Mouse (Mus musculus) heart, postnatal 0 days (tissue): ENCODE measurements around the gene Synpr. TPM values are rescaled to one million over a fixed set of nuclear protein-coding genes. Genes with fewer than 3 reads are reported as not detected.

Experiments used
- ATAC-seq: fragments of 200-750 bp; cut with Nextera tagmentation; 2 replicates; pipeline ENCODE4 v1.8.0; 2017; ENCODE audit warnings: low read depth, moderate number of reproducible peaks, moderate library complexity; ENCODE audit not compliant: insufficient read depth
- DNase-seq: peaks from one replicate; pipeline ENCODE4 v3.0.0-alpha.2; 2016; ENCODE audit warnings: low spot score
- H3K27ac ChIP-seq: fragments of 300-500 bp; sonication (generic); 2 replicates; pipeline ENCODE4 v1.5.1; 2014; ENCODE audit warnings: low read depth, mild to moderate bottlenecking
- H3K27me3 ChIP-seq: fragments of 300-500 bp; sonication (generic); 2 replicates; pipeline ENCODE4 v1.6.1; 2014; ENCODE audit warnings: low read length, mixed read lengths; ENCODE audit not compliant: control insufficient read depth, insufficient read depth
- H3K36me3 ChIP-seq: fragments of 300-500 bp; sonication (generic); replicated peaks from 2 replicates; pipeline ENCODE4 v1.6.1; 2014; ENCODE audit warnings: low read length, mixed read lengths; ENCODE audit not compliant: control insufficient read depth, insufficient read depth
- H3K4me1 ChIP-seq: fragments of 300-500 bp; sonication (generic); 2 replicates; pipeline ENCODE4 v1.6.1; 2014; ENCODE audit warnings: antibody characterized with exemption; ENCODE audit not compliant: control insufficient read depth, insufficient read depth
- H3K4me2 ChIP-seq: fragments of 300-500 bp; sonication (generic); 2 replicates; pipeline ENCODE4 v1.6.1; 2014; ENCODE audit warnings: low read depth, mild to moderate bottlenecking, low read length, moderate library complexity
- H3K4me3 ChIP-seq: fragments of 300-500 bp; sonication (generic); 2 replicates; pipeline ENCODE4 v1.5.1; 2014; ENCODE audit warnings: low read depth, low read length
- H3K9ac ChIP-seq: fragments of 300-500 bp; sonication (generic); replicated peaks from 2 replicates; pipeline ENCODE4 v1.6.1; 2014; ENCODE audit warnings: low read depth, low read length, mixed read lengths
- H3K9me3 ChIP-seq: fragments of 300-500 bp; sonication (generic); replicated peaks from 2 replicates; pipeline ENCODE4 v1.6.1; 2016; ENCODE audit warnings: low read length; ENCODE audit not compliant: control insufficient read depth
- CTCF ChIP-seq: IDR thresholded peaks from 2 replicates; pipeline ENCODE4 v1.5.1; 2016; ENCODE audit warnings: antibody characterized with exemption, control low read depth, low read depth
- EP300 ChIP-seq: IDR thresholded peaks from 2 replicates; pipeline ENCODE4 v1.6.1; 2016; ENCODE audit warnings: antibody characterized with exemption, low read depth
- WGBS: fragments of 180-500 bp; shearing (Covaris S2); extraction: QIAGEN DNeasy Blood & Tissue Kit; methylation state at CpG from one replicate; pipeline ENCODE4 v1.1.7; 2014; 5-methylcytosine and 5-hydroxymethylcytosine counted together
- polyA plus RNA-seq: library from polyadenylated mRNA; unstranded; fragments of >200 nt; fragmentation: Nextera tagmentation; extraction: Ambion mirVana; gene quantifications from 2 replicates; pipeline ENCODE4 v1.2.1, GENCODE M21; 2015
- total RNA-seq: library from RNA; depleted of rRNA; stranded (reverse); fragments of >200 nt; gene quantifications from 2 replicates; pipeline ENCODE4 v1.2.3, GENCODE M21; 2014; ENCODE audit warnings: low replicate concordance

Gene Synpr
- total and polyA plus RNA-seq, 2 experiments from 2014 or later = 0.04 to 0.15 TPM

GRCm38 (mm10) chr14:13294200-13294599 lies 9.6 kb downstream of the Synpr start:
- 59% methylated on average over 3 of the region's 3 CpGs for WGBS
- no peak for TF ChIP-seq CTCF
- no peaks in the 10 kb centered on the region for H3K9me3 ChIP-seq

GRCm38 (mm10) chr14:13314323-13314722 lies 29.7 kb downstream of the Synpr start:
- no peaks in the 10 kb centered on the region for H3K9me3 ChIP-seq
- H3K36me3 ChIP-seq = no peaks in the 10 kb centered on the region
- H3K4me2 ChIP-seq = no peak overlapping the region
- no peaks in the 10 kb centered on the region for H3K4me1 ChIP-seq
- no peak for TF ChIP-seq CTCF
- no peak for TF ChIP-seq EP300
- no peak overlapping the region for H3K27ac ChIP-seq
- no peak overlapping the region for H3K9ac ChIP-seq
- no peak overlapping the region for H3K4me3 ChIP-seq
- no peak for DNase-seq
- H3K27me3 ChIP-seq = no peaks in the 10 kb centered on the region
- ATAC-seq = no peak
- 43% methylated on average over 1 of the region's 1 CpGs for WGBS

More at GRCm38 (mm10) chr14:13294200-13294599, 9.6 kb downstream of the Synpr start:
- Histone ChIP-seq H3K36me3 (no peaks in the 10 kb centered on the region), H3K4me1 (no peaks in the 10 kb centered on the region), H3K27ac (no peak overlapping the region), H3K27me3 (no peaks in the 10 kb centered on the region), H3K4me3 (no peak overlapping the region), H3K9ac (no peak overlapping the region), H3K4me2 (no peak overlapping the region)
- no peak for DNase-seq
- ATAC-seq = no peak

- ATAC-seq = no peak
- 48% methylated on average over 2 of the region's 2 CpGs for WGBS
- TF ChIP-seq EP300 (no peak), CTCF (no peak)
Measured at GRCm38 (mm10) chr14:13328461-13328860, 43.9 kb downstream of the Synpr start.

GRCm38 (mm10) chr14:13332497-13333306 lies 48.1 kb downstream of the Synpr start:
- Histone ChIP-seq H3K36me3 (no peaks in the 10 kb centered on the region), H3K4me1 (no peaks in the 10 kb centered on the region), H3K27ac (no peak overlapping the region), H3K4me2 (no peak overlapping the region), H3K9me3 (no peaks in the 10 kb centered on the region), H3K9ac (no peak overlapping the region), H3K27me3 (no peaks in the 10 kb centered on the region), H3K4me3 (no peak overlapping the region)
- WGBS = 56% methylated on average over 10 of the region's 10 CpGs
- no peak for TF ChIP-seq EP300
- TF ChIP-seq CTCF = no peak
- ATAC-seq (no peak), DNase-seq (no peak)

More at GRCm38 (mm10) chr14:13328461-13328860, 43.9 kb downstream of the Synpr start:
- Histone ChIP-seq H3K4me3 (no peak overlapping the region), H3K27me3 (no peaks in the 10 kb centered on the region), H3K36me3 (no peaks in the 10 kb centered on the region), H3K4me2 (no peak overlapping the region), H3K9me3 (no peaks in the 10 kb centered on the region), H3K27ac (no peak overlapping the region), H3K4me1 (no peaks in the 10 kb centered on the region), H3K9ac (no peak overlapping the region)
- no peak for DNase-seq

GRCm38 (mm10) chr14:13333372-13333771 lies 48.8 kb downstream of the Synpr start:
- Histone ChIP-seq H3K4me3 (no peak overlapping the region), H3K4me2 (no peak overlapping the region), H3K4me1 (no peaks in the 10 kb centered on the region), H3K9me3 (no peaks in the 10 kb centered on the region), H3K36me3 (no peaks in the 10 kb centered on the region), H3K27ac (no peak overlapping the region), H3K27me3 (no peaks in the 10 kb centered on the region), H3K9ac (no peak overlapping the region)
- DNase-seq = no peak
- no peak for TF ChIP-seq EP300
- no peak for TF ChIP-seq CTCF
- ATAC-seq = no peak
- WGBS = 57% methylated on average over 5 of the region's 5 CpGs

GRCm38 (mm10) chr14:13336162-13336561 lies 51.6 kb downstream of the Synpr start:
- Histone ChIP-seq H3K27ac (no peak overlapping the region), H3K27me3 (no peaks in the 10 kb centered on the region), H3K36me3 (no peaks in the 10 kb centered on the region), H3K4me3 (no peak overlapping the region), H3K4me1 (no peaks in the 10 kb centered on the region), H3K9ac (no peak overlapping the region), H3K4me2 (no peak overlapping the region), H3K9me3 (no peaks in the 10 kb centered on the region)
- WGBS = 65% methylated on average over 4 of the region's 4 CpGs
- ATAC-seq (no peak), DNase-seq (no peak)
- TF ChIP-seq EP300 (no peak), CTCF (no peak)
